Mouse (Mus musculus): ENCODE results near the gene Ptges. TPM values are rescaled to one million over a fixed set of nuclear protein-coding genes. Genes with fewer than 3 reads are reported as not detected.

Gene Ptges
- polyA plus RNA-seq, 1 experiment from 2014 or later, result 11.8 TPM

DNA sequence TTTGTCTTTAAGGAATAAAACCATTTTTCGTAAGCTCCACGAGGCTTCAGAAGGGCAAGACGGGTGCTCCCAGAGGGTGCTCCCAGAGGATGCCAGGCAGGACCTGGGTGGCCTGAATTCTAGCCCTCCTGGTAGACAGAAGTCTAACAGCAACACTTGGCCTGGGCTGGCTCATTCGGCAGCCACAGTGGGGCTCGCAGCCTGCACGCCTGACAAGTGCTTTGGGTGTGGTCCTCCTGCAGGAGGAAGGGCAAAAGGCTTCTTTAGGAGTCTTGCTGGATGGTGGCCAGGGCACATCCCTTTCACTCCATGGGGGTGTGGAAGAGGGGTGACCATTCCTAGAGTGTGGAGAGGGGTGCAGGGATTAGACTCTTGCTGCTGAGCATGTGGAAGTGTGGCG, 48.4 kb downstream of the Ptges start:
- DNase-seq (ENCODE audit: low spot score), result no peak
- Histone ChIP-seq H3K4me3 (no peak overlapping the region), H3K27ac (no peak overlapping the region), H3K27me3 (ENCODE audit: low read depth, poor library complexity, severe bottlenecking) (no peaks in the 10 kb centered on the region), H3K4me1 (peaks cover 25% of the 10 kb centered on the region), H3K9me3 (replicated peaks) (peaks cover 2% of the 10 kb centered on the region; the same call in 1 of the 2 replicates), H3K36me3 (peaks cover 83% of the 10 kb centered on the region)
- 89% methylated on average over 7 of the region's 7 CpGs for WGBS

DNA sequence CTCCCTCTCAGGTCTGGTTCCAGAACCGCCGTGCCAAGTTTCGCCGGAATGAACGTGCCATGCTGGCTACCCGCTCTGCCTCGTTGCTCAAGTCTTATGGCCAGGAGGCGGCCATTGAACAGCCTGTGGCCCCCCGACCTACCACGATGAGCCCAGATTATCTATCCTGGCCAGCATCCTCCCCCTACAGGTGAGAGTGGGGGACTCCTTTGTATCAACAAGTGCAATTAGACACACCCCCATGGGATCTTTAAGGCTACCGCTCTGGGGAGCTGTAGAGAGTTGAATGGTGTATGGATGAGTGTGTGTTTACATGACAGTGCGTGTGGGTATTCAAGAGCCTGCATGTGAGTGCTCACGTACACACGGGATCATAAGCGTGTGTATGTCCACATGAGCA, 50.2 kb downstream of the Ptges start:
- WGBS, result 94% methylated on average over 15 of the region's 15 CpGs
- H3K36me3 ChIP-seq, result peaks cover 72% of the 10 kb centered on the region
- H3K27me3 ChIP-seq (ENCODE audit: low read depth, poor library complexity, severe bottlenecking), result no peaks in the 10 kb centered on the region

GRCm38 (mm10) chr2:30875621-30876432, 53.8 kb downstream of the Ptges start:
- H3K4me1 ChIP-seq, result peaks cover 68% of the 10 kb centered on the region
- peak; percentile 60 for DNase-seq (ENCODE audit: low spot score)
- no peaks in the 10 kb centered on the region for H3K9me3 ChIP-seq (replicated peaks)
- H3K27me3 ChIP-seq (ENCODE audit: low read depth, poor library complexity, severe bottlenecking), result no peaks in the 10 kb centered on the region
- H3K27ac ChIP-seq, result peak overlapping the region; percentile 83
- H3K36me3 ChIP-seq, result peaks cover 39% of the 10 kb centered on the region
- WGBS, result 47% methylated on average over 11 of the region's 11 CpGs
- peak overlapping the region; percentile 0; the same call in 1 of the 2 replicates for H3K4me3 ChIP-seq

More for the DNA sequence above, 50.2 kb downstream of the Ptges start:
- Histone ChIP-seq H3K27ac (no peak overlapping the region), H3K9me3 (replicated peaks) (no peaks in the 10 kb centered on the region), H3K4me3 (no peak overlapping the region), H3K4me1 (peaks cover 31% of the 10 kb centered on the region)
- DNase-seq (ENCODE audit: low spot score), result no peak

DNA sequence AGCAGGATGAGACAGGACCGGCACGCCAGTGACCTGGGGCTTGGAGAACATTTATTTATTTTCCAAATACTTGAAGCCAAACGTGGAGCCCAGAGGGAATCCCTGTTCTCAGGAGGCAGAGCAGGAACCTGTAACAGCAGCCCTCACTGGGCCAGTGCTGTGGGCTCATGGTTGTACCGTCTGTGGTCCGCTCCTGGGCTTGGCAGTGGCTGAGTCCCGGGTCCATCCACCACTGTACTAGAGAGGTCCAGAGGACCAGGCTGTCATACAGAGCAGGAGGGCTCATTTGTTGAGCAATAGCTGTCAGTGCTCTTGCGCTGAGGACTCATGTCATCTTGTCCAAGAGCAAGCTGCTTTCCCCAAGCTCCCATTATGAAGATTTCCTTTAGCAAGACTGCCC, 54.6 kb downstream of the Ptges start:
- peaks cover 75% of the 10 kb centered on the region for H3K4me1 ChIP-seq
- 71% methylated on average over 7 of the region's 7 CpGs for WGBS

DNA sequence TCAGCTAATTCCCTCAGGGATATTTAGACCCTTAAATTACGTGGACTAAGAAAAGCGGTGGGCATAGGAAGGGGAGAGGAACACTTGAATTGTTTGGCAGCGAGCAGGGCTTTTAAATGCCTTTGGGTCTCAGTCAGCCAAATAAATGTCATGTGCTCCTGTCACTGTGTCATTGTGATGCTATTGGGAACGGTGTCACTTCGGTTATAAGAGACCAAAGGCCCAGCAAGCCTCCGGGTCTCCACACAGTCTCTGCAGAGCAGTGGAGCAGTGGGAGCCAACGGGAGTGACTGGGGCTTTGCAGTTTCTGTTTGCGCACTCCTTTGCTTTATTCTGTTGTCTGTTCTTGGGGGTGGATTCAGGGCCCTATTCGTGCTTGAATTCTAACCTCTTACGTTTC, 55.2 kb downstream of the Ptges start:
- Histone ChIP-seq H3K27me3 (ENCODE audit: low read depth, poor library complexity, severe bottlenecking) (no peaks in the 10 kb centered on the region), H3K27ac (peak overlapping the region; percentile 83), H3K4me1 (peaks cover 82% of the 10 kb centered on the region), H3K9me3 (replicated peaks) (no peaks in the 10 kb centered on the region), H3K4me3 (no peak overlapping the region), H3K36me3 (peaks cover 26% of the 10 kb centered on the region)
- DNase-seq (ENCODE audit: low spot score), result no peak
- 51% methylated on average over 10 of the region's 10 CpGs for WGBS

More for the DNA sequence above, 54.6 kb downstream of the Ptges start:
- Histone ChIP-seq H3K4me3 (peak overlapping the region; percentile 0; the same call in 1 of the 2 replicates), H3K9me3 (replicated peaks) (no peaks in the 10 kb centered on the region), H3K27me3 (ENCODE audit: low read depth, poor library complexity, severe bottlenecking) (no peaks in the 10 kb centered on the region), H3K27ac (peak overlapping the region; percentile 83), H3K36me3 (peaks cover 32% of the 10 kb centered on the region)
- DNase-seq (ENCODE audit: low spot score), result no peak

DNA sequence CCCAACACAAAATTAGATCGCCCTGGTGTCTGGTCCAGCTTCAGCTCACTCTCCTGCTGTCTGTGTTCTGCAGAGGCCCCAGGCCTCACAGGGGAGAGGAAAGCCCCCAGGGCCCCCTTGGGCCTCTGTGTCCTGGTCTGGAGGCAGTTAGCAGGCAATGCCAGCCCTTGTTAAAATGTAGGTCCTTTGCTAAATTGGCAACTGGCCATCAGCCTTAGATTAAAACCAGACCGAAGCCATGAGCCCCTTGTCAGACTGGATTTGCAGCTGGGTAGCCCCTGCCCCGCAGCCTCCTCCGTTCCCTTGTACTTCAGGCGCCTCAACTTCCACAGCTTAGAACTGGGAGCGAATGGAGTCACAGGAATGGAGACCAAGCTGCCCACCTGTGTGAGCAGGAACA, 57.0 kb downstream of the Ptges start:
- Histone ChIP-seq H3K36me3 (peaks cover 26% of the 10 kb centered on the region), H3K27ac (peak overlapping the region; percentile 83), H3K4me3 (peak overlapping the region; percentile 3; the same call in 1 of the 2 replicates), H3K4me1 (peaks cover 91% of the 10 kb centered on the region), H3K9me3 (replicated peaks) (no peaks in the 10 kb centered on the region), H3K27me3 (ENCODE audit: low read depth, poor library complexity, severe bottlenecking) (no peaks in the 10 kb centered on the region)
- peak; percentile 89 for DNase-seq (ENCODE audit: low spot score)
- WGBS, result 28% methylated on average over 6 of the region's 6 CpGs

- Histone ChIP-seq H3K27ac (peak overlapping the region; percentile 83), H3K27me3 (ENCODE audit: low read depth, poor library complexity, severe bottlenecking) (no peaks in the 10 kb centered on the region), H3K36me3 (peaks cover 34% of the 10 kb centered on the region), H3K4me1 (peaks cover 81% of the 10 kb centered on the region), H3K4me3 (no peak overlapping the region), H3K9me3 (replicated peaks) (no peaks in the 10 kb centered on the region)
- 77% methylated on average over 8 of the region's 8 CpGs for WGBS
- DNase-seq (ENCODE audit: low spot score), result no peak
These were observed 58.8 kb downstream of the Ptges start for GRCm38 (mm10) chr2:30870863-30871262.

- Histone ChIP-seq H3K27ac (peak overlapping the region; percentile 93), H3K27me3 (ENCODE audit: low read depth, poor library complexity, severe bottlenecking) (no peaks in the 10 kb centered on the region), H3K36me3 (peaks cover 35% of the 10 kb centered on the region), H3K9me3 (replicated peaks) (no peaks in the 10 kb centered on the region), H3K4me1 (peaks cover 79% of the 10 kb centered on the region), H3K4me3 (peak overlapping the region; percentile 40)
- WGBS, result 38% methylated on average over 3 of the region's 3 CpGs
- DNase-seq (ENCODE audit: low spot score), result no peak
These were observed 64.2 kb downstream of the Ptges start for GRCm38 (mm10) chr2:30865426-30865825.

- H3K27ac ChIP-seq, result peak overlapping the region; percentile 93
- no peaks in the 10 kb centered on the region for H3K9me3 ChIP-seq (replicated peaks)
- H3K4me3 ChIP-seq, result peak overlapping the region; percentile 40
- peaks cover 35% of the 10 kb centered on the region for H3K36me3 ChIP-seq
- 2% methylated on average over 35 of the region's 35 CpGs for WGBS
- DNase-seq (ENCODE audit: low spot score), result peak; percentile 77
- peaks cover 75% of the 10 kb centered on the region for H3K4me1 ChIP-seq
- no peaks in the 10 kb centered on the region for H3K27me3 ChIP-seq (ENCODE audit: low read depth, poor library complexity, severe bottlenecking)
These were observed 64.7 kb downstream of the Ptges start for GRCm38 (mm10) chr2:30864968-30865381.

GRCm38 (mm10) chr2:30863574-30863973, 66.1 kb downstream of the Ptges start:
- H3K27ac ChIP-seq, result peak overlapping the region; percentile 93
- H3K27me3 ChIP-seq (ENCODE audit: low read depth, poor library complexity, severe bottlenecking), result no peaks in the 10 kb centered on the region
- WGBS, result 51% methylated on average over 9 of the region's 9 CpGs
- peaks cover 32% of the 10 kb centered on the region for H3K36me3 ChIP-seq
- H3K4me3 ChIP-seq, result no peak overlapping the region
- peaks cover 76% of the 10 kb centered on the region for H3K4me1 ChIP-seq
- no peaks in the 10 kb centered on the region for H3K9me3 ChIP-seq (replicated peaks)
- no peak for DNase-seq (ENCODE audit: low spot score)

GRCm38 (mm10) chr2:30862081-30862480, 67.6 kb downstream of the Ptges start:
- H3K4me3 ChIP-seq, result no peak overlapping the region
- peaks cover 88% of the 10 kb centered on the region for H3K4me1 ChIP-seq
- H3K27me3 ChIP-seq (ENCODE audit: low read depth, poor library complexity, severe bottlenecking), result no peaks in the 10 kb centered on the region
- peaks cover 17% of the 10 kb centered on the region; the same call in 1 of the 2 replicates for H3K36me3 ChIP-seq
- DNase-seq (ENCODE audit: low spot score), result no peak
- H3K9me3 ChIP-seq (replicated peaks), result no peaks in the 10 kb centered on the region
- H3K27ac ChIP-seq, result peak overlapping the region; percentile 66; the same call in 1 of the 2 replicates
- WGBS, result 73% methylated on average over 4 of the region's 4 CpGs

GRCm38 (mm10) chr2:30859782-30860181, 69.9 kb downstream of the Ptges start:
- Histone ChIP-seq H3K36me3 (peaks cover 25% of the 10 kb centered on the region; the same call in 1 of the 2 replicates), H3K27ac (peak overlapping the region; percentile 76), H3K9me3 (replicated peaks) (no peaks in the 10 kb centered on the region), H3K27me3 (ENCODE audit: low read depth, poor library complexity, severe bottlenecking) (no peaks in the 10 kb centered on the region), H3K4me1 (peaks cover 91% of the 10 kb centered on the region), H3K4me3 (no peak overlapping the region)
- WGBS, result 85% methylated on average over 5 of the region's 5 CpGs
- DNase-seq (ENCODE audit: low spot score), result no peak

DNA sequence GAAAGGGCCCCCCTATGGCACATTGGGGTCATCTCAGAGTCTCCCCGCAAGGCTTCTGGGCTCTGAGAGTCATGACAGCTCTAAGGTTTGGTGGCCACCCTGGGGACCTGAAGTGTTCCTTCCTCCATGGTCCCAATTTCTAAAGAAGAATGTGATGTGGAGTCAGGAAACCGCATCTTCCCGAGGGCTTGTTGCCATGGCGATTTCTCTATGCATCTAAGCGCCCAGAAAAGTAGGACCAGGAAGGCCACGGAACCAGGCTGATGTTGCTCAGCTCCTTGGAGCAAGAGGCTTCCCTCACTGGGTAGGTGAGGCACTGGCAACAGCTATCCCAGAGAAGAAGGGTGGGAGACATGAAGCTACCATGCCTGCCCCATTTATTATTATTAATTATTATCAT, 72.6 kb downstream of the Ptges start:
- Histone ChIP-seq H3K4me3 (no peak overlapping the region), H3K27me3 (ENCODE audit: low read depth, poor library complexity, severe bottlenecking) (no peaks in the 10 kb centered on the region), H3K4me1 (peaks cover 92% of the 10 kb centered on the region), H3K36me3 (peaks cover 36% of the 10 kb centered on the region), H3K27ac (0 out of 2 replicates have a peak overlapping the region, but pooled peaks have one; percentile 22), H3K9me3 (replicated peaks) (no peaks in the 10 kb centered on the region)
- 80% methylated on average over 6 of the region's 6 CpGs for WGBS
- no peak for DNase-seq (ENCODE audit: low spot score)

All from limb, embryonic 10.5 days (tissue).